Mouse (Mus musculus): ENCODE results near the gene Cidec. TPM values are rescaled to one million over a fixed set of nuclear protein-coding genes. Genes with fewer than 3 reads are reported as not detected.

The Cidec gene
- polyA plus RNA-seq, 1 experiment from 2014 or later: 0.29 TPM

GRCm38 (mm10) chr6:113406683-113407082 is 28.9 kb downstream of the Cidec start:
- H3K4me1 ChIP-seq (ENCODE audit: control insufficient read depth, insufficient read depth, low read length): no peaks in the 10 kb centered on the region
- H3K4me3 ChIP-seq (ENCODE audit: low read length): no peak overlapping the region
- ATAC-seq (replicated peaks; ENCODE audit: extremely low read depth, insufficient read depth, low FRiP score): no peak
- H3K9ac ChIP-seq (ENCODE audit: low read length): no peak overlapping the region
- H3K27me3 ChIP-seq (ENCODE audit: control insufficient read depth, insufficient read depth, low read length): no peaks in the 10 kb centered on the region
- no peaks in the 10 kb centered on the region for H3K9me3 ChIP-seq (replicated peaks; ENCODE audit: control insufficient read depth, low read length)
- H3K36me3 ChIP-seq (ENCODE audit: control insufficient read depth, insufficient read depth): no peaks in the 10 kb centered on the region
- 77% methylated on average over 9 of the region's 9 CpGs for WGBS
- no peak overlapping the region for H3K4me2 ChIP-seq (ENCODE audit: low read depth, low read length)
- H3K27ac ChIP-seq (ENCODE audit: low read length): no peak overlapping the region

- no peaks in the 10 kb centered on the region for H3K9me3 ChIP-seq (replicated peaks; ENCODE audit: control insufficient read depth, low read length)
- no peak overlapping the region for H3K27ac ChIP-seq (ENCODE audit: low read length)
- H3K27me3 ChIP-seq (ENCODE audit: control insufficient read depth, insufficient read depth, low read length): no peaks in the 10 kb centered on the region
- no peaks in the 10 kb centered on the region for H3K36me3 ChIP-seq (ENCODE audit: control insufficient read depth, insufficient read depth)
- WGBS: 70% methylated on average over 6 of the region's 6 CpGs
- no peak overlapping the region for H3K4me3 ChIP-seq (ENCODE audit: low read length)
- H3K9ac ChIP-seq (ENCODE audit: low read length): no peak overlapping the region
- no peaks in the 10 kb centered on the region for H3K4me1 ChIP-seq (ENCODE audit: control insufficient read depth, insufficient read depth, low read length)
- H3K4me2 ChIP-seq (ENCODE audit: low read depth, low read length): no peak overlapping the region
- ATAC-seq (replicated peaks; ENCODE audit: extremely low read depth, insufficient read depth, low FRiP score): no peak
These were observed 30.1 kb downstream of the Cidec start for GRCm38 (mm10) chr6:113405483-113405882.

- WGBS: 77% methylated on average over 12 of the region's 12 CpGs
- Histone ChIP-seq H3K4me2 (ENCODE audit: low read depth, low read length) (no peak overlapping the region), H3K4me3 (ENCODE audit: low read length) (no peak overlapping the region), H3K36me3 (ENCODE audit: control insufficient read depth, insufficient read depth) (no peaks in the 10 kb centered on the region), H3K9ac (ENCODE audit: low read length) (no peak overlapping the region), H3K4me1 (ENCODE audit: control insufficient read depth, insufficient read depth, low read length) (no peaks in the 10 kb centered on the region), H3K27ac (ENCODE audit: low read length) (no peak overlapping the region), H3K9me3 (replicated peaks; ENCODE audit: control insufficient read depth, low read length) (no peaks in the 10 kb centered on the region), H3K27me3 (ENCODE audit: control insufficient read depth, insufficient read depth, low read length) (no peaks in the 10 kb centered on the region)
- no peak for ATAC-seq (replicated peaks; ENCODE audit: extremely low read depth, insufficient read depth, low FRiP score)
These were observed 30.7 kb downstream of the Cidec start for GRCm38 (mm10) chr6:113404649-113405448.

- no peak for ATAC-seq (replicated peaks; ENCODE audit: extremely low read depth, insufficient read depth, low FRiP score)
- H3K27me3 ChIP-seq (ENCODE audit: control insufficient read depth, insufficient read depth, low read length): no peaks in the 10 kb centered on the region
- H3K9ac ChIP-seq (ENCODE audit: low read length): no peak overlapping the region
- no peaks in the 10 kb centered on the region for H3K36me3 ChIP-seq (ENCODE audit: control insufficient read depth, insufficient read depth)
- no peak overlapping the region for H3K4me2 ChIP-seq (ENCODE audit: low read depth, low read length)
- no peak overlapping the region for H3K4me3 ChIP-seq (ENCODE audit: low read length)
- 80% methylated on average over 13 of the region's 13 CpGs for WGBS
- no peak overlapping the region for H3K27ac ChIP-seq (ENCODE audit: low read length)
- H3K4me1 ChIP-seq (ENCODE audit: control insufficient read depth, insufficient read depth, low read length): no peaks in the 10 kb centered on the region
- no peaks in the 10 kb centered on the region for H3K9me3 ChIP-seq (replicated peaks; ENCODE audit: control insufficient read depth, low read length)
These were observed 33.5 kb downstream of the Cidec start for GRCm38 (mm10) chr6:113402094-113402493.

- WGBS: 83% methylated on average over 10 of the region's 10 CpGs
- ATAC-seq (replicated peaks; ENCODE audit: extremely low read depth, insufficient read depth, low FRiP score): no peak
- H3K9ac ChIP-seq (ENCODE audit: low read length): no peak overlapping the region
These were observed 39.1 kb downstream of the Cidec start for GRCm38 (mm10) chr6:113396270-113397030.

GRCm38 (mm10) chr6:113395501-113395900 is 40.1 kb downstream of the Cidec start:
- ATAC-seq (replicated peaks; ENCODE audit: extremely low read depth, insufficient read depth, low FRiP score): no peak
- WGBS: 92% methylated on average over 6 of the region's 6 CpGs
- H3K36me3 ChIP-seq (ENCODE audit: control insufficient read depth, insufficient read depth): peaks cover 5% of the 10 kb centered on the region
- no peak overlapping the region for H3K4me3 ChIP-seq (ENCODE audit: low read length)
- peaks cover 12% of the 10 kb centered on the region; the same call in 1 of the 2 replicates for H3K4me1 ChIP-seq (ENCODE audit: control insufficient read depth, insufficient read depth, low read length)
- H3K27ac ChIP-seq (ENCODE audit: low read length): no peak overlapping the region
- no peaks in the 10 kb centered on the region for H3K27me3 ChIP-seq (ENCODE audit: control insufficient read depth, insufficient read depth, low read length)
- no peaks in the 10 kb centered on the region for H3K9me3 ChIP-seq (replicated peaks; ENCODE audit: control insufficient read depth, low read length)
- no peak overlapping the region for H3K9ac ChIP-seq (ENCODE audit: low read length)
- H3K4me2 ChIP-seq (ENCODE audit: low read depth, low read length): no peak overlapping the region

More at GRCm38 (mm10) chr6:113396270-113397030, 39.1 kb downstream of the Cidec start:
- Histone ChIP-seq H3K9me3 (replicated peaks; ENCODE audit: control insufficient read depth, low read length) (no peaks in the 10 kb centered on the region), H3K4me3 (ENCODE audit: low read length) (no peak overlapping the region), H3K27ac (ENCODE audit: low read length) (no peak overlapping the region), H3K4me2 (ENCODE audit: low read depth, low read length) (no peak overlapping the region), H3K27me3 (ENCODE audit: control insufficient read depth, insufficient read depth, low read length) (no peaks in the 10 kb centered on the region), H3K36me3 (ENCODE audit: control insufficient read depth, insufficient read depth) (peaks cover 3% of the 10 kb centered on the region; the same call in 1 of the 2 replicates), H3K4me1 (ENCODE audit: control insufficient read depth, insufficient read depth, low read length) (peaks cover 12% of the 10 kb centered on the region; the same call in 1 of the 2 replicates)

GRCm38 (mm10) chr6:113394811-113395210 is 40.7 kb downstream of the Cidec start:
- no peaks in the 10 kb centered on the region for H3K9me3 ChIP-seq (replicated peaks; ENCODE audit: control insufficient read depth, low read length)
- no peak overlapping the region for H3K4me3 ChIP-seq (ENCODE audit: low read length)
- H3K4me2 ChIP-seq (ENCODE audit: low read depth, low read length): no peak overlapping the region
- H3K9ac ChIP-seq (ENCODE audit: low read length): no peak overlapping the region
- no peak for ATAC-seq (replicated peaks; ENCODE audit: extremely low read depth, insufficient read depth, low FRiP score)
- peaks cover 12% of the 10 kb centered on the region; the same call in 1 of the 2 replicates for H3K4me1 ChIP-seq (ENCODE audit: control insufficient read depth, insufficient read depth, low read length)
- H3K27ac ChIP-seq (ENCODE audit: low read length): no peak overlapping the region
- no peaks in the 10 kb centered on the region for H3K27me3 ChIP-seq (ENCODE audit: control insufficient read depth, insufficient read depth, low read length)
- H3K36me3 ChIP-seq (ENCODE audit: control insufficient read depth, insufficient read depth): peaks cover 10% of the 10 kb centered on the region
- 90% methylated on average over 11 of the region's 11 CpGs for WGBS

GRCm38 (mm10) chr6:113393951-113394350 is 41.6 kb downstream of the Cidec start:
- peaks cover 19% of the 10 kb centered on the region for H3K36me3 ChIP-seq (ENCODE audit: control insufficient read depth, insufficient read depth)
- peaks cover 12% of the 10 kb centered on the region; the same call in 1 of the 2 replicates for H3K4me1 ChIP-seq (ENCODE audit: control insufficient read depth, insufficient read depth, low read length)
- H3K9me3 ChIP-seq (replicated peaks; ENCODE audit: control insufficient read depth, low read length): no peaks in the 10 kb centered on the region
- no peak overlapping the region for H3K4me3 ChIP-seq (ENCODE audit: low read length)
- 80% methylated on average over 6 of the region's 6 CpGs for WGBS
- no peak overlapping the region for H3K9ac ChIP-seq (ENCODE audit: low read length)
- H3K4me2 ChIP-seq (ENCODE audit: low read depth, low read length): no peak overlapping the region
- H3K27ac ChIP-seq (ENCODE audit: low read length): no peak overlapping the region
- H3K27me3 ChIP-seq (ENCODE audit: control insufficient read depth, insufficient read depth, low read length): no peaks in the 10 kb centered on the region
- ATAC-seq (replicated peaks; ENCODE audit: extremely low read depth, insufficient read depth, low FRiP score): no peak

Data from heart, embryonic 16.5 days (tissue).